Mouse (Mus musculus): ENCODE data around the gene Bud31.
A peak's percentile ranks its signal among the peaks of the same experiment; 100 is the strongest.
"Not testable (repeated sequence)": the region's sequence is repeated elsewhere in the genome, so short reads cannot be mapped to it uniquely, and the experiment has no call there.

The Bud31 gene

DNA sequence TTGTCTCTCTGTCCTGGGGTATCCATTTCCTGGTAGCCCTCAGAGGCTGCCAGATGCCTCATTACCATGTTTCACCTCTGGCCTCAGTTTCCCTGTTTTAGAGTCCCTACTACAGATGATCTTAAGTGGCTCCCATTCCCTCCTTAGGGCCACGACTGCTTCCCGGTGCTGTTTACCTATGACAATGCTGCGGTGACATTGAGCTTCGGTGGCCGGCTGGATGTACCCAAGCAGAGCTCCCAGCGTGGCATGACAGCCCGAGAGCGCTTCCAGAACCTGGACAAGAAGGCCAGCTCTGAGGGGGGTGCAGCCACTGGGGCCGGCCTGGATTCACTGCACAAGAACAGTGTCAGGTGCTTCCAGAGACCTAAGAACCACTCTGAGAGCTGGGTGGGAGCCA lies 13.6 kb upstream of the Bud31 start:
- no peak for DNase-seq (ENCODE audit: low spot score in 2 of 2)

DNA sequence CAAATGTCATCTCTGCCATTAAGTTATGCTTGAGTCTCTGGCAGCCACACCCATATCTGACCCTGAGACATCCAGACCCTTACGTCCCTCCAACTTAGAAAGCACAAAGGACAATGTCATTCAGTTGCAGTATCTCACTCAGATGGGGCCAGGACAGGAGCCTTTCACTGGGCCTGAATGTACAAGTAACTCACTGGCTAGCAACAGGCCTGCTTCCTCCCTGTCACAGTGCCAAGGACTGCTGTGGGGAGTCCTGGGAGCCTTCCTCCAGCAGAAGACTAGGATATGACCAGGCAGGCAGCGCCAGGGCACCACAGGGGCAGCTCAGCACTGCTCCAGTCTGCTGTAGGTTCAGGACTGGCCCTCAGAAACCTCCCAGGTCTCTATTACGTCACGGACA lies 11.0 kb upstream of the Bud31 start:
- no peak for DNase-seq (ENCODE audit: low spot score in 2 of 2)

DNA sequence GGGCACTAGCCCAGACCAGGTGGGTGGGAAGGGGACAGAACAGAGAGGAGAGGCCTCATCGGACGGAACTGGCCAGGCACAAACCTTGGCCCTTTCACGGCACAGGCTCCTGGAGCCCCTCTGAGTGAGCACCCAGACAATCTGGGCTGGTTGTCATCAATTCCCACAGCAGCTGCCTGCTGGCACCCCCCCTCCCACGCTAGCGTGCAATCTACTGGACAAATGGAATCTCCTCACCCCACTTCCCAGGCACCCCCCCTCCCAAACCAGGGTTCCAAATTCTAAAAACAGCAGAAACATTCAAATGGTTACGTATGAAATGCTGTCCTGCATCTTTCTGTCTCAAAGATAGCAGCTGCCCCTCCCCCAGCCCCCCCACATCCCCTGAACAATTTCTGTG lies 10.4 kb upstream of the Bud31 start:
- DNase-seq (ENCODE audit: low spot score in 2 of 2): not testable (repeated sequence)

DNA sequence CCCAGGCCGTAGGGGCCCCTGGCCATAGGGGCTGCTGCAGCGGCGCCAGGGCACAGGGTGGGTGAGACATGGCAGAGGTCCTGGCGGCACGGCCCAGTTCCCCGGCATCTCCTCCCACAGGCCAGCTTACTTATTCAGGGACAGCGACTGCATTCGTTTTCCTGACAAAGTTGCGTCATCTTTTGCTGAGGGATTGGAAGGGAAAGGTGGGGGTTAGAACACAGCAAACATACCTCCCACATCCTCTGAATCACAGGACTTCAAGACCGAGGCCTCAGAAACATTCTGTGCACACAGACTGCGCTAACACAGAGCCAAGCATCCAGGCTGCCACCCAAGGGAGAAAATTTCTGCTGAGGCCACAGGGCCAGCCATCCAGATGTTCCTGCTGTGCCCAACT lies 10.0 kb upstream of the Bud31 start:
- no peak for DNase-seq (ENCODE audit: low spot score in 2 of 2)

DNA sequence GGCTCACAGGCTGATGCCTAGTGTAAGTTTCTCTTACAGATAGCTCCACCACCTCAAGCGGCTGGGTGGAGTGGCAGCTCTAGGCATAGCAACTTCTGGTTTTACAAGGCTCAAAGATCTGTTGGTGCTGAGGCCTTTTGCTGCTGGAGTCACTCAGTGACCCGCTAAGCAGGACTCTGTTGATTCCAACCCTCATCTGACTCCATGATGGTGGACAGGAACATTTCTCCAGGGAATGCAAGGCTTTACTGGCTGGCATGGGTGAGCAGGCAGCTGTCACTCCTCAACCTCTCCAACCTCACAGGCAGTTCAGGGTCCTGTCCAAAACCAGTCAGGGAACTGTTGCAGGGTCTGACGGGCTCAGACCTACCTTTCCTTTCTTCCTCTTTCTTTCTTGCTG lies 9.2 kb upstream of the Bud31 start:
- no peak for DNase-seq (ENCODE audit: low spot score in 2 of 2)

DNA sequence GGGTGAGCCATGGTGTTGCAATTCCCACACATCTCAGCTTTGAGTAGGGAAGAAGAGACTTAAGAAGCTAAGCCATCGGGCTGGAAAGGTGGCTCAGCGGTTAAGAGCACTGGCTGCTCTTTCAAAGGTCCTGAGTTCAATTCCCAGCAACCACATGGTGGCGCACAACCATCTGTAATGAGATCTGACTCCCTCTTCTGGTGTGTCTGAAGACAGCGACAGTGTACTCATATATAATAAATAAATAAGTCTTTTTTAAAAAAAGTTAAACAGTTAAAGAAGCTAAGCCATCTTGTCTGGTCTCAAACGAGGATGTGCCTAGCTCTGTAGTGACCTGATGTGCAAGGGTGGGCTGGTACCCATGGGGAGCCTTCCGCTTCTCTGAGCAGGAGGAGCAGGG lies 6.9 kb upstream of the Bud31 start:
- DNase-seq (ENCODE audit: low spot score in 2 of 2): not testable (repeated sequence)

DNA sequence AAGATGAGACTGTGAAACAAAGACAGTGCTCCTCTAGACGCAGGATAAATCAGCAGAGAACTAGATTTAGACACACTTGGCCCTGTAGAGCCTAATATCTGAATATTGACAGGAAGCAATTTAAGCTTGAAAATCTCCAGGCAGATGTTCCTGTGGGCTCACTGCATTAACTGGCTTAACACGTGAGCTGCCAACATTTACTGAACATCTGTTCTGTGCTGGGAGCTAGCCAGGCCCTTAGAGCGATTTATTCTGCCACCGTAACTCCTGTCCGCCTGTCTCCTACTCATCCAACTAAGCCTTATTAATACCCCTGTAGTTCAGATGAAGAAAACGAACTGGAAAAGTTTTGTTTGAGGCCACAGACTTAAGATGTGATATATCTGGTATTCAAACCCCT lies 1.3 kb upstream of the Bud31 start:
- DNase-seq (ENCODE audit: low spot score in 2 of 2): no peak

DNA sequence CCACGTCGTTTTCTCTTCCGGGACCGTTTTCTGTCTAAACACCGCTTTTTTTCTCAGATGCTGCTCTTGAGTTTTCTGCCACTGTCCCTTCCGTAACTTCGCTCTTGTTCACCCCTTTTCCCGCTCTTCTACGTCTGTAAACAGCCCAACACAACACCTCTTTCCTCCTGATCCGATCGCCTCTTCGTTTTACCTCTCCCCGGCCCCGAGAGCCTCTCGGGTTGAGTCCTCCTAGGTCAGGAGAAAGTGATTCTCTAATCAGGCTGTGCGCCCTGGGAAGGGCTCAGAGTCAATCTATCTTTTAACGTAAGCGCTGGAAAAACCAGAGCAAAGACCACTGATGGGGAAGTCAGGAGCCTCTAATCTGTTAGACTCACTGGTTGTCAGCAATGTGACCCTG lies 449 bp downstream of the Bud31 start:
- no peak for DNase-seq (ENCODE audit: low spot score in 2 of 2)

DNA sequence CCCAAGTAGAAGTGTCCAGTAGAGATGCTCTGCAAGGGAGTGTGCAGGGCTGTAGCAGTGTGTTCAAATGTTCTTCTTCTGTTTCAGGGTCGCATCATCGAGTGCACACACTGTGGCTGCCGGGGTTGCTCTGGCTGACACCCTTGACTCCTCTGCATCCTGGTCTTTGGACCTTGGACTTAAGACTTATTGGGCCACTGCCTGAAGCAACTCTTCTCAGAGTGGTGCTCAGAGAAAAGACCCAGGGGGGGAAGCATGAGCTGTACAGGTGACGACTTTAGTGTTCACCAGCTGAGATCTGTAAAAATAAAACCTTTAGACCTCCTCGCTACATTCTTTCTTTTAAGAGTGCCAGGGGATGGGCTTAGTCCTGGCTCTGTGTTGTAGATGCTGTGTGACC lies 7.6 kb downstream of the Bud31 start:
- no peak for DNase-seq (ENCODE audit: low spot score in 2 of 2)

DNA sequence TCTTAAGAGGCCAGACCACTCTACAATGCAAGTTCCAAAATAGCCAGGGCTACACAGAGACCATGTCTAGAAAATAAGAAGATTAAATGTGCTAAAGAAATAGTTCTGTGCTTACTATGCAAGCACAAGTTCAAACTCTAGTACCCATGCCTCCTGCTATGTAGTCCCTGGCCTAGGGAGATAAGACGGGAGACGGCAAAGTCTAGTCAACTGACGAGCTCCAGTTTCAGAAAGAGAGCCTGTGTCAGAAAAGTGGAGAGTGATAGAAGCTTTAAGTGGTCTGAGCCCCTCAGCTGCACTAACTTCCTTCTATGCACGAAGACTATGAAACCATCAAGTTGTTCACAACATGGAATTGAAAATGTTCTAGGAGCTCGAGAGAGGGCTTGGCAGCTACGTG lies 9.1 kb downstream of the Bud31 start:
- no peak for DNase-seq (ENCODE audit: low spot score in 2 of 2)

DNA sequence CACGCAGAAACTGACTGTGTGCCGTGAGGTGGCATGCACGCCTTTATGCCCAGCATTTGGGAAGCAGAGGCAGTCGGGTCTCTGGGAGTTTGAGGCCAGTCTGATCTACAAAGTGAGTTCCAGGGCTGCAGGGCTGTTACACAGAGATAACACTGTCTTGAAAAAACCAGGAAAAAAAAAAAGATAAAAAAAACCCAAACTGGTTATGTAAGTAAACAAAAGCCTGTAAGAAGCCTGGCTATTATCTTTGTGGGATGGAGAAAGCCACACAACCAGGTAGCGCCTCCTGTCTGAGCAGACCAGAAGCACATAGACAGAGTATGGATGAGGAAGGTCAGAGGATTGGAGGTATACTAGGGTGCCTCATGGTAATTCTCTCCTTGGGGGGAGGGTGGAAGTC lies 12.5 kb downstream of the Bud31 start:
- DNase-seq (ENCODE audit: low spot score in 2 of 2): no peak

DNA sequence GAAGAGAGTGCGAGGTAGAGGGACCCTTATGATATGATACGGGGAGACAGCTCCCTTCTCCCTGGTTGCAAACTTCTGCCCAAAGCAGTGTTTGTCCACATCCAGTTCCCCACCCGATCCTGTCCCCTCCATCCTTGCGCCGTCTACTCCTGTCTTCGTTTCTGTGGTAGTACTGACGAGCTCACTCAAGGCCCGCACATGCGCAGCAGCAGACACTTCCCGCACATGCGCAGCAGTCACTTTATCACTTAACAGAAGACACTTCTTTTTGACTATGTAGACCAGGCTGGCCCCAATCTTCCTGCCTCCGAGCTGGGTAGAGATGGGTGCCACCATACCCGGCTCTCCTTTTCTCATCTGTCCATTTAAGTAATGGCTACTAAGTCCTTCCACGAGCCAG lies 21.2 kb downstream of the Bud31 start:
- no peak for DNase-seq (ENCODE audit: low spot score in 2 of 2)

DNA sequence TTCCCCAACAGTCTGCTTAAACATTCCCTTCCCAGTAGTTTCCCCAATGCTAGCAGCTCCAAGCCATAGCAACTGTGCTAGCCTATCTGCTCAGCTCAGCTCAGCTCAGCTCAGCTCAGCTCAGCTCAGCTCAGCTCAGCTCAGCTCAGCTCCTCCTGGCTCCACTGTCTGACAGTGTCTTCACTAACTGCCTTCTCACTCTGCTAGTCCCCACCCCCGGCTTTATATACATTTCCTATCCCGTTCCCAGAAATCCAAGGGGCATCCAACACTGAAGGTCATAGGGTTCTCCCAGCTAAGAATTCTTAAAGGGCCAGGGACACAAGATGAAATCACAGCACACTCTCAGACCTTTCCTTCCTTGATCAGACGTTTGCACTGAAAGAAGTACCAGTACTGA lies 24.5 kb downstream of the Bud31 start:
- DNase-seq (ENCODE audit: low spot score in 2 of 2): no peak

DNA sequence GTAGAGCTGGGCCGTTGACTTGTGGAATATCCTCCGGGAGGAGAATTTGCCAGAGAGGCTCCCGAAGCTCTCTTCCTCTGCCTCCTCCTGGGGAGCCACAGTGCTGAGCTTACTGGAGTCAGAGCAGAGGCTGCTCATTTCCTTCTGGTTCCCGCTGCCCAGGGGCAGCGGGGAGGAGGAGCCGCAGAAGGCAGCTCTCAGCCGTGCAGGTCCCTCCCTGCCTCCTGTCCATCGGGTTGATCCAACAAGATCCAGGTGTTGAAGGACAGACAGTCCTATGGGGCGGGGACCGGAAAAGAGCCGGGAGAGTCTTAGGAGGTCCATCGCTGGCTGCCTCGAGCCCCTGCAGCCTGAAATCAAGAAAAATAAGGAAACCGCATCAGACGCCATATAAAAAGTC lies 25.0 kb downstream of the Bud31 start:
- no peak for DNase-seq (ENCODE audit: low spot score in 2 of 2)

DNA sequence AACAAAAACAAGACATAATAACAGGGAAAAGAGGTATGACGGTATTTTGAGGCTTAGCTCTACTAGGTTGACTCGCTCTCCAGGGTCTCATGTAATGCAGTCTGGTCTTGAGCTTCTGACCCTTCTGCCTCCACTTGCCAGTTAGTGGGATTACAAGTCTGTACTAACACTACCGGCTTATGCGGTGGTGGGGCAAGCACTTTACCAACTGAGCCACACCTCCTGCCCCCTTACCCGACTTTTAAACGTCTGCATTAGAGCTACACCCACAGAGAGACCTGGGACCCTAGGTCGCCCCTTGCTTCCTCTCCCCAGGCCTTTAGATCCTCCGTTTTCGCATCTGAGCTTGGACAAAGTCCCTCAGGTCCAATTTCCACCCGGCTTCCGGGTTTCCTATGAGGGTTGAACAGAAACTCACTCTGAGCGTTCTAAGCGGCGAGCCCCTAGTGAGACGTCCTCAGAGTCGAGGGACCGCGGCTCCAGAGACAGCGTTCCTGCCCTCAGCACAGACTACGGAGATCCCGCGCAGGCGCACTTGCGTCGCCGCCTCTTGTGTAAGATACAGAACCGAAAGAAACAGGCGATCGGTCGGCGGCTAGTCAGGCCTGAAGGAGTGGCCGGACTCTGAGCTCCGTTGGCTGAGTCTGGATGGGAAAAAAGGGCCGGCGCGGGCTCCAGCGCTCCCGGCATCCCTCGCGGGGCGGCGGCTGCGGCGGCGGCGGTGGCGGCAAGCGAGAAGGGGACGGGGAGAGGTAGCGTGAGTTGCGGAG lies 26.6 kb downstream of the Bud31 start, which contains the start of the genes Ptcd1 and Cpsf4:
Ptcd1 (minus strand) TSS at position 573 of the 770 bp plus-strand sequence.
Cpsf4 (plus strand) TSS at position 678 of the 770 bp plus-strand sequence.
- peak; percentile 97 for DNase-seq (ENCODE audit: low spot score in 2 of 2)

DNA sequence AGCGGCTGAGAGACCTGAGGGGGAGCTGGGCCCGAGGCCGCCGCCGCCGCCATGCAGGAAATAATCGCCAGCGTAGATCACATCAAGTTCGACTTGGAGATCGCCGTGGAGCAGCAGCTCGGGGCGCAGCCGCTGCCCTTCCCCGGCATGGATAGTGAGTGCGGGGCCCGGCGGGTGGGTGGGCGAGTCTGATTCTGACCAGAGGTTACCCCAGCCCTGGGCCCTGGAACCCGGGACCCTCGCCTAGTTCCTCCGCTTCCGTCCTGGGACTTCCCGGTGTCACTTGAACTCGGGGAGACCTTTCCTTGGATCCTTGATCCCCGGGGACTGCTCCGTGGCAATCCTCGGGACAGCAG lies 27.1 kb downstream of the Bud31 start:
- DNase-seq (ENCODE audit: low spot score in 2 of 2): no peak

DNA sequence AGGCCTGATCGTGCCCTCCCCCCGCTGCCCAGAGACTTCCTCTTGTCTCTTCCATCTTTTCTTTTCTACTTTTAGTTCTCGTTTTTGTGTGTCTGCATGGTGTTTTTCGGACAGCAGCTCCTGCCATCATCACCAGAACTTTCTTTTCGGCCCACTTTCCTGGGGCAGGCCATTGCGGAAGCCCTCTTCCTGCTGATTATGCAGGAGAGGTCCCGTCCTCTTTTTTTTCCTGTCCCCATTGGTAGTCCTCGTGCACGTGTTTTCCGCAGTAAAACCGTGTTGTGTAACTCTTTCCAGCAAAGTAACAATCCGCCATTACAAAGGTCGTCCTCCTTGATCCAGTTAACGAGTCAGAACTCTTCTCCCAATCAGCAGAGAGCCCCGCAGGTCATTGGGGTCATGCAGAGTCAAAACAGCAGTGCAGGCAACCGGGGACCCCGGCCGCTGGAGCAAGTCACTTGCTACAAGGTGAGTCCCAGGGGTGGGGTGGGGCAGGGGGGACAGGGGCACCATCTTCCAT lies 38.4 kb downstream of the Bud31 start:
- DNase-seq (ENCODE audit: low spot score in 2 of 2): no peak

DNA sequence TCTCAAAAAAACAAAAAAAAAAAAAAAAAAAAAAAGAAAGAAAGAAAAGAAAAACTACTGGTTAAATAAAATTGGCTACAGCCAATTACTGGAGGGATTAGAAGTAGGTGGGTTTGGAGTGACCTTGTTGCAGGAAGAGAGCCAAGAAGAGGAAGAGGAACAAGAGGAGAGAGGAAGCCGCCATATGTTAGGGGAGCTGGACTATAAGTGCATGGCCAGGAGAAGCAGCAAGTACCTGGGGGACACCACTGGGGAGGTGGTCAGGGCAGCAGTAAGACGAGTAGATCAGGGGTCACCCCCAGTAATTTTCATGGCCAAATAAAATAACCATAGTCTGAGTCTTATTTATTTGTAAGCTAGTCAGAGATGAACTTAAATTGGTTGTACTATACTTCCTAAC lies 45.1 kb downstream of the Bud31 start:
- no peak for DNase-seq (ENCODE audit: low spot score in 2 of 2)

DNA sequence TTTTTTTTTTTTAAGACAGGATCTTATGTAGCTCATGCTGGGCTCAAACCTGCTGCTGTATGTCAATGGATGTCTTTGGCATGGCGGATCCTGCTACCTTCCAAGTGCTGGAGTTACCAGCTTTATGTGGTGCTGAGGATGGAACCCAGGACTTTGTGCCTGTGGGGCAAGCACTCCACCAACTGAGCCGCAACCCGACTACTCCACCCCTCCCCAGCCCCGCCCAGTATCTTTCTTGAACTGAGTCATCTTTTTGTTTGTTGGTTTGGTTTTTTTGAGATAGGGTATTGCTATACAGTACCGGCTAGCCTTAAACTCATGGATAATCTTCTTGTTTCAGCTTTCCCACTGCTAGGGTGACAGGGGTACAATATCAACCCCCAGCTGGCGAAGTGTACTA lies 49.3 kb downstream of the Bud31 start:
- no peak for DNase-seq (ENCODE audit: low spot score in 2 of 2)

DNA sequence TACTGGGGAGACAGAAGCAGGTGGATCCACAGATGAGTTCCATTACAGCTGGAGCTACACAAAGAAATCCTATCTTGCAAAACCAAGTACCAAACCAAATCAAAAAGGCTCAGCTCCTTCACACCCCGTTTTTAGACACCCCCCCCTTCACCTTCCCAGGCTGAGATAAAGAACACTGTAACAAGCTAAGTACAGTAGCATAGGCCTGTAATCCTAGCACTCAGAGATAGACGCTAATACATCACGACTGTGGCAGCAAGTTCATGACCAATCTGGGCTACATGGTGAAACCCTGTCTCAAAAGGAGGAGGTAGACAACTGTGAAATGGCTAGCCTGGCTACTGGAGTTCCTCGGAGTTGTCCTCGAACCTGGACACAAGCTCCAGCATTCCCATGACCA lies 50.2 kb downstream of the Bud31 start:
- no peak for DNase-seq (ENCODE audit: low spot score in 2 of 2)

DNA sequence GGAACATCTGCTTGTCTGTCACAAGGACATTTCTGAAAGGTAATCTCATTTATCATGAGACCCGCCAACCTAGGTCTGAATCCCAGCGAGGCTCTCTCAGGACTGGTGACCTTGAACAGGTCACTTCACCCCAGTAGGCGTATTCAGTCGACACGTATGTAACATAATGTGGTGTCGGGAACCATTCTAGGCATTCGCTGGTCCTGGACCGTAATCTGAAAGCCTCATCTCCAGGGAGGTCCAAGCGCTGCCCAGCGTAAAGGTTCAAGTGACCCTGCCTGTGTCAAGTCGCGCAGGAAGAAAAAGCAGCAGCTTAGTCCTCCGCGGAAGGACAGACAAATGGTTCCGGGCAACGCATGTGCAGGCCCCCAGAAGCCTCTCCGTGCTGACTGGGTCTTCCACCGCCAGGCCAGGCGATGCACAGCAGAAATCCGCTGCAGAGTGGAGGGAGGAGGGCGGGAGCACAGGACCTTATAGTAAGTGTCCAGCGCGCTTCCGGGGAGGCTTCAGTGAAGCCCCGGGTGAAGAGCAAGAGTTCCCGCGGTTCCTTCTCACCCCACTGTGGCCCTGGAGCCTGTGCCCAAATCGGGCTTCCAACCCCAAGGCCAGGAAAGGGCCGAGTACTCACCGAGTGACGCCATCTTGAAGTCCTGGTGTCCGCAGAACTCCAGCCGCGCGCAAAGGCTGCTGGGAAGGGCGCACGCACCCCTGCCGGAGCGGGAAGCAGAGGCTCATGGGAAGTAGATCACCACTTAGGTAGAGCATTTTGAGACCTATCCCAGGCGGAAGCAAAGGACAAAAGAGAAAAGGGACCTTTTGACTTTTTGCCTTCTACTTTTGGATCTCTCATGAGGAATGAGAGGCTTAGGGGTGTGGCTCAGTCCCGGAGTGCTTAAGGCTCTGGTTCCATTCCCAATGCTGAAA lies 51.0 kb downstream of the Bud31 start:
- DNase-seq (ENCODE audit: low spot score in 2 of 2): peak; percentile 84 to 92

DNA sequence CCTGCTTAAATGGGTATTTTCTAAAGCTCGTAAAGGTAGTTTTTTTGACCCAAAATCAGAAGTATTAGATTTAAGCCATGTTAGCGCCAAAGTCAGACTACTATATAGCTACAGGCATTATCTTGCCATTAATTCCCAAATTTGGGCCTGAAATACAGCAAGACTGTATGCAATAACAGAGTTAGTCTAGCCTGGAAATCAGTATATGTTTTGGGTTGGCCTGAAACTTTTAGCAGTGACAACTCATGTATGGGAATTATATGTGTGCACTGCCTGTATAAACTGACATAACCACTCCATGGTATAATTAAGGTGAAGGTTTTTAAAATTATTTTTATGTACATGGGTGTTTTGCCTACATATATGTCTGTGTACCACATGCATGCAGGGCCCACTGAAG lies 51.8 kb downstream of the Bud31 start, which contains the start of gene Atp5j2:
Atp5j2 (minus strand) TSS at position 101 of the 400 bp plus-strand sequence.
- no peak for DNase-seq (ENCODE audit: low spot score in 2 of 2)
